Mouse (Mus musculus): ENCODE data around the gene Ssu72. TPM values are rescaled to one million over a fixed set of nuclear protein-coding genes. Genes with fewer than 3 reads are reported as not detected.

The Ssu72 gene
- polyA plus RNA-seq, 1 experiment from 2014 or later, result 171 TPM

DNA sequence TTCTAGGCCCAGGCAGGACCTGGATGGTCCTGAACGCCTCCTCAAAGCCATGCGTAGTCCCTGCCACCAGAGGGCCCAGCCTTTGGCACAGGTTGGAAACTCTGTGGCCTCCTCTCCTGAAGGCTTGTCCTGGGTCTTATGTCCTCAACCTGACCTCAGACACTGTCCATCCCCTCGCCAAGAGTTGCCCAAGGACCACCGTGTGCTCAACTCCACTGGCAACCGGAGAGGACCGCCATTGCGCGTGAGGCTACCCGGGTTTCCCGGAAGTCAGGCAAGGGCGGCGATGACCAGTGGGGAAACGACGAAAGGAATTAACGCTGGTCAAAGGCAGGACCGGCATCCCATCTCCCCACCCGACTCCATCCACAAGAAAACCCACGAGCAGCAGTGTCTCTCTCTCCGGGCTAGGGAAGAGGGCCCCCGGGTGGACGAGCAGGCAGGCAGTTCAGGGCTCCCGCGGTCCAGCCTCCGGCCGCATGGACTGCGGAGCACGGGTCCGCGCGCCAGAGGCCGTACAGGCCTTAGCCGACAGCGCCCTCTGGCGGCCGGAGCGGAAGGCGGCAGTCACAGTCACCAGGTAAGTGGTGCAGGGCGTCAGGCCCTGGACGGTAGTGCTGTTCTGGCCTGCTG, 65.4 kb downstream of the Ssu72 start:
- Histone ChIP-seq H3K9ac (ENCODE audit: low read depth, low read length) (peak overlapping the region; percentile 68), H3K4me1 (replicated peaks; ENCODE audit: control insufficient read depth, insufficient read depth, low read length) (0 out of 2 replicates have a peak, but pooled peaks cover 6% of the 10 kb centered on the region), H3K27ac (ENCODE audit: low read depth, low read length) (peak overlapping the region; percentile 77; the same call in 1 of the 2 replicates), H3K4me3 (ENCODE audit: low read depth, low read length) (peak overlapping the region; percentile 56), H3K9me3 (ENCODE audit: control insufficient read depth) (no peaks in the 10 kb centered on the region), H3K4me2 (replicated peaks; ENCODE audit: low read depth) (peak overlapping the region; percentile 92), H3K27me3 (replicated peaks; ENCODE audit: control insufficient read depth, insufficient read depth, low read length) (no peaks in the 10 kb centered on the region), H3K36me3 (ENCODE audit: control insufficient read depth, insufficient read depth) (no peaks in the 10 kb centered on the region; the same call in 1 of the 2 replicates)
- under 1% methylated on average over 39 of the region's 39 CpGs for WGBS
- TF ChIP-seq CTCF (IDR thresholded peaks at IDR 0.05; ENCODE audit: low read depth), result peak; percentile 99
- peak; percentile 89 for ATAC-seq

- H3K9me3 ChIP-seq (ENCODE audit: control insufficient read depth), result no peaks in the 10 kb centered on the region
- peak overlapping the region; percentile 92 for H3K4me2 ChIP-seq (replicated peaks; ENCODE audit: low read depth)
- no peaks in the 10 kb centered on the region for H3K27me3 ChIP-seq (replicated peaks; ENCODE audit: control insufficient read depth, insufficient read depth, low read length)
- WGBS, result 47% methylated on average over 24 of the region's 24 CpGs
- H3K36me3 ChIP-seq (ENCODE audit: control insufficient read depth, insufficient read depth), result no peaks in the 10 kb centered on the region; the same call in 1 of the 2 replicates
- H3K4me1 ChIP-seq (replicated peaks; ENCODE audit: control insufficient read depth, insufficient read depth, low read length), result 0 out of 2 replicates have a peak, but pooled peaks cover 6% of the 10 kb centered on the region
- no peak overlapping the region for H3K27ac ChIP-seq (ENCODE audit: low read depth, low read length)
- H3K4me3 ChIP-seq (ENCODE audit: low read depth, low read length), result peak overlapping the region; percentile 56
- no peak; the same call in none of the 2 replicates for ATAC-seq
- TF ChIP-seq CTCF (IDR thresholded peaks at IDR 0.05; ENCODE audit: low read depth), result no peak
- peak overlapping the region; percentile 68; the same call in 1 of the 2 replicates for H3K9ac ChIP-seq (ENCODE audit: low read depth, low read length)
Measured at GRCm38 (mm10) chr4:155770626-155771025, 66.0 kb downstream of the Ssu72 start.

- H3K27ac ChIP-seq (ENCODE audit: low read depth, low read length), result no peak overlapping the region
Measured at GRCm38 (mm10) chr4:155771706-155772105, 67.1 kb downstream of the Ssu72 start.

DNA sequence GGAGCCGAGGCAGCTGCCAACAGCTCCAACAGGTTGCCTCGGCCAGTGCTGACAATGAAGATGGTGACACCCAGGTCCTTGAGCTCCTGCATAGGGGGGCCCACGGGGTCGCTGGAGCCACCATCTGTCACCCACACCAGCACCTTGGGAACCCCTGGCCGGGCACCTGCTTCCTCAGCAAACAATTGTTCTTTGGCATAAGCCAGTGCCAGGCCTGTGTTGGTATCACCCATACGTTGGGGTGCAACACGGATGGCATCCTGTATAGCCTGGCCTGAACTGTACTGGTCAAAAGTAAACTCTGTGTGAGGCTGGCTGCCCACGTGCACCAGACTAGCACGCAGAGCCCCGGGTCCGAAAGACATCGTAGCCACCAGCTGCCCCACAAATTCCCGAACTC, 68.2 kb downstream of the Ssu72 start:
- H3K4me1 ChIP-seq (replicated peaks; ENCODE audit: control insufficient read depth, insufficient read depth, low read length), result peaks cover 11% of the 10 kb centered on the region; the same call in 1 of the 2 replicates
- no peaks in the 10 kb centered on the region for H3K9me3 ChIP-seq (ENCODE audit: control insufficient read depth)
- no peaks in the 10 kb centered on the region for H3K27me3 ChIP-seq (replicated peaks; ENCODE audit: control insufficient read depth, insufficient read depth, low read length)
- no peak for TF ChIP-seq CTCF (IDR thresholded peaks at IDR 0.05; ENCODE audit: low read depth)
- no peak overlapping the region for H3K4me2 ChIP-seq (replicated peaks; ENCODE audit: low read depth)
- H3K27ac ChIP-seq (ENCODE audit: low read depth, low read length), result no peak overlapping the region
- no peak for ATAC-seq
- WGBS, result 88% methylated on average over 13 of the region's 13 CpGs
- H3K36me3 ChIP-seq (ENCODE audit: control insufficient read depth, insufficient read depth), result no peaks in the 10 kb centered on the region; the same call in 1 of the 2 replicates
- H3K9ac ChIP-seq (ENCODE audit: low read depth, low read length), result no peak overlapping the region
- H3K4me3 ChIP-seq (ENCODE audit: low read depth, low read length), result no peak overlapping the region

More at GRCm38 (mm10) chr4:155771706-155772105, 67.1 kb downstream of the Ssu72 start:
- Histone ChIP-seq H3K9ac (ENCODE audit: low read depth, low read length) (no peak overlapping the region), H3K27me3 (replicated peaks; ENCODE audit: control insufficient read depth, insufficient read depth, low read length) (no peaks in the 10 kb centered on the region), H3K36me3 (ENCODE audit: control insufficient read depth, insufficient read depth) (no peaks in the 10 kb centered on the region; the same call in 1 of the 2 replicates), H3K9me3 (ENCODE audit: control insufficient read depth) (no peaks in the 10 kb centered on the region), H3K4me3 (ENCODE audit: low read depth, low read length) (no peak overlapping the region), H3K4me1 (replicated peaks; ENCODE audit: control insufficient read depth, insufficient read depth, low read length) (0 out of 2 replicates have a peak, but pooled peaks cover 6% of the 10 kb centered on the region), H3K4me2 (replicated peaks; ENCODE audit: low read depth) (no peak overlapping the region)
- no peak for ATAC-seq
- 52% methylated on average over 2 of the region's 2 CpGs for WGBS
- no peak for TF ChIP-seq CTCF (IDR thresholded peaks at IDR 0.05; ENCODE audit: low read depth)

- TF ChIP-seq CTCF (IDR thresholded peaks at IDR 0.05; ENCODE audit: low read depth), result no peak
- H3K4me1 ChIP-seq (replicated peaks; ENCODE audit: control insufficient read depth, insufficient read depth, low read length), result peaks cover 14% of the 10 kb centered on the region; the same call in 1 of the 2 replicates
- no peaks in the 10 kb centered on the region for H3K9me3 ChIP-seq (ENCODE audit: control insufficient read depth)
- H3K27me3 ChIP-seq (replicated peaks; ENCODE audit: control insufficient read depth, insufficient read depth, low read length), result no peaks in the 10 kb centered on the region
- no peak for ATAC-seq
- peak overlapping the region; percentile 82 for H3K4me2 ChIP-seq (replicated peaks; ENCODE audit: low read depth)
- no peak overlapping the region for H3K27ac ChIP-seq (ENCODE audit: low read depth, low read length)
- H3K36me3 ChIP-seq (ENCODE audit: control insufficient read depth, insufficient read depth), result no peaks in the 10 kb centered on the region; the same call in 1 of the 2 replicates
- peak overlapping the region; percentile 40 for H3K4me3 ChIP-seq (ENCODE audit: low read depth, low read length)
- 36% methylated on average over 5 of the region's 5 CpGs for WGBS
- peak overlapping the region; percentile 45; the same call in 1 of the 2 replicates for H3K9ac ChIP-seq (ENCODE audit: low read depth, low read length)
Measured at GRCm38 (mm10) chr4:155773335-155774078, 68.9 kb downstream of the Ssu72 start.

- peaks cover 14% of the 10 kb centered on the region; the same call in 1 of the 2 replicates for H3K4me1 ChIP-seq (replicated peaks; ENCODE audit: control insufficient read depth, insufficient read depth, low read length)
- peak within 1 kb of the TSS; percentile 40 for H3K4me3 ChIP-seq (ENCODE audit: low read depth, low read length)
- peak within 1 kb of the TSS; percentile 82 for H3K4me2 ChIP-seq (replicated peaks; ENCODE audit: low read depth)
- peak within 1 kb of the TSS; percentile 64 for H3K27ac ChIP-seq (ENCODE audit: low read depth, low read length)
- TF ChIP-seq CTCF (IDR thresholded peaks at IDR 0.05; ENCODE audit: low read depth), result no peak
- H3K9me3 ChIP-seq (ENCODE audit: control insufficient read depth), result no peaks in the 10 kb centered on the region
- H3K27me3 ChIP-seq (replicated peaks; ENCODE audit: control insufficient read depth, insufficient read depth, low read length), result no peaks in the 10 kb centered on the region
- no peaks in the 10 kb centered on the region; the same call in 1 of the 2 replicates for H3K36me3 ChIP-seq (ENCODE audit: control insufficient read depth, insufficient read depth)
- peak; percentile 68 for ATAC-seq
- peak within 1 kb of the TSS; percentile 45; the same call in 1 of the 2 replicates for H3K9ac ChIP-seq (ENCODE audit: low read depth, low read length)
- under 1% methylated on average over 35 of the region's 35 CpGs for WGBS
Measured at GRCm38 (mm10) chr4:155774280-155774754, 69.7 kb downstream of the Ssu72 start, which contains the start of gene Vwa1. Vwa1 (minus strand) TSS chr4:155774698.

Measured in intestine, postnatal 0 days (tissue).